11 mouse cellular contexts compared by ENCODE assay signal in genomic region chr10:85023313-85023666, GRCm38 (mm10).
A peak's percentile ranks its signal among the peaks of the same experiment; 100 is the strongest.
DNase-seq lines count a peak whose midpoint lies in the region; ATAC-seq lines count a peak whose summit lies in the region.
"Had no signal": no experiment of that assay in that cellular context is flagged by ENCODE, and none has a peak within 500 bp of the region (broad histone marks: within the 10 kb centered on the region; RNA-seq: fewer than 3 reads in every experiment).

No protein-coding gene starts in this region.

- H3K27ac ChIP-seq in forebrain, embryonic 14.5 days (ENCODE audit: low read depth, low read length): peak overlapping the region; percentile 68
- H3K27ac ChIP-seq in limb, embryonic 10.5 days: peak overlapping the region; percentile 82
- H3K27ac ChIP-seq in neural tube, embryonic 12.5 days: peak overlapping the region; percentile 37; the same call in 1 of the 2 replicates
- H3K27ac ChIP-seq: heart, embryonic 13.5 days had no signal

- no peak overlapping the region for H3K4me2 ChIP-seq in forebrain, embryonic 14.5 days (ENCODE audit: low read length)
- peak overlapping the region; percentile 44 for H3K4me2 ChIP-seq in neural tube, embryonic 12.5 days (replicated peaks)
- H3K4me2 ChIP-seq: heart, embryonic 13.5 days had no signal

- peaks cover 19% of the 10 kb centered on the region for H3K4me1 ChIP-seq in forebrain, embryonic 14.5 days (ENCODE audit: control insufficient read depth, insufficient read depth, low read length)
- peaks cover 25% of the 10 kb centered on the region for H3K4me1 ChIP-seq in limb, embryonic 10.5 days
- peaks cover 26% of the 10 kb centered on the region for H3K4me1 ChIP-seq in neural tube, embryonic 12.5 days

- H3K4me3 ChIP-seq in forebrain, embryonic 14.5 days (ENCODE audit: low read depth, low read length): no peak overlapping the region
- H3K4me3 ChIP-seq in limb, embryonic 10.5 days: no peak overlapping the region
- no peak overlapping the region for H3K4me3 ChIP-seq in neural tube, embryonic 12.5 days
- H3K4me3 ChIP-seq: heart, embryonic 13.5 days; megakaryocyte, embryonic 14.5 days had no signal

- DNase-seq in layer of hippocampus, postnatal 14 days (ENCODE audit: low spot score in 2 of 2): peak; percentile 34 to 57
- no peak for DNase-seq in layer of hippocampus, adult 9-11 months
- DNase-seq in forebrain, embryonic 14.5 days (ENCODE audit: low spot score): peak; percentile 77
- DNase-seq in limb, embryonic 10.5 days (ENCODE audit: low spot score): no peak
- DNase-seq in ovary, postnatal 36 days (ENCODE audit: low spot score): no peak
- DNase-seq in urinary bladder, postnatal 25 days (ENCODE audit: low spot score): no peak
- DNase-seq: kidney, adult 11 months had no signal

- no peaks in the 10 kb centered on the region for H3K9me3 ChIP-seq in forebrain, embryonic 14.5 days (replicated peaks; ENCODE audit: control insufficient read depth, low read length)
- no peaks in the 10 kb centered on the region for H3K9me3 ChIP-seq in limb, embryonic 10.5 days (replicated peaks)
- H3K9me3 ChIP-seq in neural tube, embryonic 12.5 days: no peaks in the 10 kb centered on the region
- H3K9me3 ChIP-seq: heart, embryonic 13.5 days; megakaryocyte, embryonic 14.5 days had no signal

- WGBS in forebrain, embryonic 14.5 days: 5% methylated on average over 6 of the region's 6 CpGs
- 46% methylated on average over 6 of the region's 6 CpGs for WGBS in limb, embryonic 10.5 days
- 6% methylated on average over 6 of the region's 6 CpGs for WGBS in neural tube, embryonic 12.5 days

- H3K36me3 ChIP-seq in forebrain, embryonic 14.5 days (ENCODE audit: control insufficient read depth, insufficient read depth, low read length): peaks cover 9% of the 10 kb centered on the region
- H3K36me3 ChIP-seq in limb, embryonic 10.5 days: peaks cover 10% of the 10 kb centered on the region
- peaks cover 11% of the 10 kb centered on the region for H3K36me3 ChIP-seq in neural tube, embryonic 12.5 days

- peak; percentile 81 for ATAC-seq in forebrain, embryonic 14.5 days
- peak; percentile 88 for ATAC-seq in neural tube, embryonic 12.5 days (ENCODE audit: low FRiP score, low read depth)

- no peak overlapping the region for H3K9ac ChIP-seq in forebrain, embryonic 14.5 days (ENCODE audit: low read length)
- no peak overlapping the region for H3K9ac ChIP-seq in neural tube, embryonic 12.5 days
- H3K9ac ChIP-seq: heart, embryonic 13.5 days had no signal

- no peaks in the 10 kb centered on the region for H3K27me3 ChIP-seq in forebrain, embryonic 14.5 days (replicated peaks; ENCODE audit: control insufficient read depth, insufficient read depth, low read length)
- no peaks in the 10 kb centered on the region for H3K27me3 ChIP-seq in limb, embryonic 10.5 days (ENCODE audit: low read depth, poor library complexity, severe bottlenecking)
- H3K27me3 ChIP-seq in neural tube, embryonic 12.5 days (replicated peaks): peaks cover 10% of the 10 kb centered on the region; the same call in 1 of the 2 replicates
- H3K27me3 ChIP-seq: CH12.LX; heart, embryonic 13.5 days had no signal

Comparison
In these comparisons a context has a peak if more than half of its experiments do, and no peak if none do; other contexts are left out.
1. DNase-seq: peak in layer of hippocampus, postnatal 14 days (2 of 2) and forebrain, embryonic 14.5 days (single experiment); none in layer of hippocampus, adult 9-11 months (single experiment), limb, embryonic 10.5 days (single experiment), ovary, postnatal 36 days (single experiment) and urinary bladder, postnatal 25 days (single experiment).
2. Peak in every context shown above with its lines, with median percentiles within 50 percentile points of each other: H3K27ac ChIP-seq.